Mouse (Mus musculus): Measurements from ENCODE around the gene Galnt10.

GRCm38 (mm10) chr11:57646940-57647339, 1.7 kb downstream of the Galnt10 start:
- TF ChIP-seq ZC3H11A (IDR thresholded peaks at IDR 0.05; ENCODE audit: borderline replicate concordance, low read depth, low read length) = no peak
- TF ChIP-seq MAFK (IDR thresholded peaks at IDR 0.05; ENCODE audit: insufficient read depth, low read depth, low read length) = no peak
- TF ChIP-seq HCFC1 (IDR thresholded peaks at IDR 0.05; ENCODE audit: borderline replicate concordance, insufficient read depth, low read length) = no peak
- TF ChIP-seq ZNF384 (IDR thresholded peaks at IDR 0.05; ENCODE audit: low read depth, low read length) = no peak

All from ES-E14 (cell line).